Mouse (Mus musculus) frontal cortex, adult 2 months (tissue): ENCODE measurements around the gene Art5. TPM values are rescaled to one million over a fixed set of nuclear protein-coding genes. Genes with fewer than 3 reads are reported as not detected.
"Not testable (repeated sequence)": the region's sequence is repeated elsewhere in the genome, so short reads cannot be mapped to it uniquely, and the experiment has no call there.

Source experiments
- DNase-seq, 2 experiments: peaks; one replicate each; pipeline ENCODE4 v3.0.0; 2022; ENCODE audit warnings: low spot score in 1 of 2; ENCODE audit errors: extremely low spot score in 1 of 2
- polyA plus RNA-seq: library from polyadenylated mRNA; depleted of rRNA; stranded (reverse); fragments of >200 nt; gene quantifications from 2 replicates; pipeline ENCODE4 v1.2.3, GENCODE M21; 2012; rRNA removed

The Art5 gene
- polyA plus RNA-seq, 1 experiment, result 0.50 TPM

- DNase-seq, result no peak
Measured at GRCm38 (mm10) chr7:102084041-102084696, 25.1 kb downstream of the Art5 start.

- no peak for DNase-seq
Measured at GRCm38 (mm10) chr7:102082816-102083215, 26.5 kb downstream of the Art5 start, which contains the start of gene Trpc2. Trpc2 (plus strand) TSS chr7:102083116.

- no peak for DNase-seq
Measured at GRCm38 (mm10) chr7:102081784-102082183, 27.5 kb downstream of the Art5 start.

- DNase-seq, result no peak
Measured at GRCm38 (mm10) chr7:102080311-102080710, 29.0 kb downstream of the Art5 start.

- DNase-seq, result peak in 1 of 2 experiments; percentile 56
Measured at GRCm38 (mm10) chr7:102078517-102078916, 30.8 kb downstream of the Art5 start.

GRCm38 (mm10) chr7:102076714-102077296 is 32.5 kb downstream of the Art5 start:
- DNase-seq, result peak in 1 of 2 experiments; percentile 32

- no peak for DNase-seq
Measured at GRCm38 (mm10) chr7:102066363-102066762, 42.9 kb downstream of the Art5 start.

- DNase-seq, result peak; percentile 89 to 93
Measured at GRCm38 (mm10) chr7:102065046-102065891, 44.0 kb downstream of the Art5 start, which contains the start of the genes Rnf121, Xndc1 and Xntrpc. Rnf121 (minus strand) TSS chr7:102065469. Xndc1 (plus strand) TSS chr7:102065511. Xntrpc (plus strand) TSS chr7:102065713.

- DNase-seq, result no peak
Measured at GRCm38 (mm10) chr7:102064655-102065045, 44.6 kb downstream of the Art5 start.

GRCm38 (mm10) chr7:102063891-102064290 is 45.4 kb downstream of the Art5 start:
- DNase-seq, result no peak

GRCm38 (mm10) chr7:102062203-102062602 is 47.1 kb downstream of the Art5 start:
- no peak for DNase-seq

- DNase-seq, result no peak
Measured at GRCm38 (mm10) chr7:102061353-102061752, 47.9 kb downstream of the Art5 start.

- DNase-seq, result not testable (repeated sequence)
Measured at GRCm38 (mm10) chr7:102048524-102048923, 60.8 kb downstream of the Art5 start.

Other genes with a start within 250 kb of the Art5 start
- 60.4 and 69.4 TPM in 2 replicates for gene Anapc15, start 245.8 kb downstream of the Art5 start, polyA plus RNA-seq
- gene Folr1, start 238.7 kb downstream of the Art5 start, polyA plus RNA-seq, result 1.1 and 2.1 TPM in 2 replicates
- 186 and 205 TPM in 2 replicates for gene Lamtor1, start 203.6 kb downstream of the Art5 start, polyA plus RNA-seq
- 0.27 and 0.28 TPM in 2 replicates for gene Tomt, start 203.1 kb downstream of the Art5 start, polyA plus RNA-seq
- 12.3 and 12.8 TPM in 2 replicates for gene Lrrc51, start 175.6 kb downstream of the Art5 start, polyA plus RNA-seq
- gene Numa1, start 175.4 kb downstream of the Art5 start, polyA plus RNA-seq, result 65.6 and 68.8 TPM in 2 replicates
- gene Il18bp, start 90.8 kb downstream of the Art5 start, polyA plus RNA-seq, result 14.1 and 14.4 TPM in 2 replicates
- gene Rnf121, start 44.0 kb downstream of the Art5 start, polyA plus RNA-seq, result 56.4 and 67.1 TPM in 2 replicates
- gene Xndc1, start 44.0 kb downstream of the Art5 start, polyA plus RNA-seq, result 36.2 and 42.7 TPM in 2 replicates
- 3.9 and 4.3 TPM in 2 replicates for gene Xntrpc, start 43.8 kb downstream of the Art5 start, polyA plus RNA-seq
- gene Trpc2, start 26.4 kb downstream of the Art5 start, polyA plus RNA-seq, result 1.8 and 2.0 TPM in 2 replicates
- 0.12 and 0.13 TPM in 2 replicates for gene Art1, start 7.7 kb downstream of the Art5 start, polyA plus RNA-seq
- 8.6 and 10.8 TPM in 2 replicates for gene Chrna10, start 7.3 kb upstream of the Art5 start, polyA plus RNA-seq
- gene Nup98, start 100.7 kb upstream of the Art5 start, polyA plus RNA-seq, result 18.8 and 19.7 TPM in 2 replicates
- gene Pgap2, start 100.7 kb upstream of the Art5 start, polyA plus RNA-seq, result 26.0 and 27.4 TPM in 2 replicates
- gene Rhog, start 146.6 kb upstream of the Art5 start, polyA plus RNA-seq, result 35.8 and 41.8 TPM in 2 replicates
- 78.3 and 82.5 TPM in 2 replicates for gene Stim1, start 158.3 kb upstream of the Art5 start, polyA plus RNA-seq